Mouse (Mus musculus) liver, embryonic 15.5 days (tissue): ENCODE data around the gene Gm26992. TPM values are rescaled to one million over a fixed set of nuclear protein-coding genes. Genes with fewer than 3 reads are reported as not detected.
"Not testable (repeated sequence)": the region's sequence is repeated elsewhere in the genome, so short reads cannot be mapped to it uniquely, and the experiment has no call there.

Experiments used
- ATAC-seq: fragments of 200-750 bp; cut with Nextera tagmentation; 2 replicates; pipeline ENCODE4 v1.8.0; 2017; ENCODE audit warnings: moderate number of reproducible peaks, mild to moderate bottlenecking, moderate library complexity; ENCODE audit not compliant: insufficient read depth
- H3K27ac ChIP-seq: fragments of 300-500 bp; sonication (generic); replicated peaks from 2 replicates; pipeline ENCODE4 v1.5.1; 2015; ENCODE audit warnings: mild to moderate bottlenecking, inconsistent platforms
- H3K27me3 ChIP-seq: fragments of 300-500 bp; sonication (generic); 2 replicates; pipeline ENCODE4 v1.6.1; 2015; ENCODE audit warnings: mild to moderate bottlenecking, inconsistent platforms
- H3K36me3 ChIP-seq: fragments of 300-500 bp; sonication (generic); replicated peaks from 2 replicates; pipeline ENCODE4 v1.6.1; 2015; ENCODE audit warnings: moderate library complexity, mild to moderate bottlenecking, inconsistent platforms
- H3K4me1 ChIP-seq: fragments of 300-500 bp; sonication (generic); replicated peaks from 2 replicates; pipeline ENCODE4 v1.6.1; 2015; ENCODE audit warnings: inconsistent platforms
- H3K4me2 ChIP-seq: fragments of 300-500 bp; sonication (generic); 2 replicates; pipeline ENCODE4 v1.6.1; 2015; ENCODE audit warnings: moderate library complexity, mild to moderate bottlenecking, inconsistent platforms
- H3K4me3 ChIP-seq: fragments of 300-500 bp; sonication (generic); replicated peaks from 2 replicates; pipeline ENCODE4 v1.5.1; 2015; ENCODE audit warnings: mild to moderate bottlenecking, inconsistent platforms
- H3K9ac ChIP-seq: fragments of 300-500 bp; sonication (generic); 2 replicates; pipeline ENCODE4 v1.6.1; 2015; ENCODE audit warnings: moderate library complexity, mild to moderate bottlenecking, inconsistent platforms
- H3K9me3 ChIP-seq: fragments of 300-500 bp; sonication (generic); replicated peaks from 2 replicates; pipeline ENCODE4 v1.6.1; 2016; ENCODE audit warnings: inconsistent platforms
- WGBS: fragments of 180-500 bp; shearing (Covaris S2); methylation state at CpG from one replicate; pipeline ENCODE4 v1.1.7; 2015; ENCODE audit warnings: mixed read lengths; ENCODE audit not compliant: insufficient replicate concordance; 5-methylcytosine and 5-hydroxymethylcytosine counted together
- polyA plus RNA-seq: library from polyadenylated mRNA; unstranded; fragments of >200 nt; fragmentation: Nextera tagmentation; extraction: Ambion mirVana; gene quantifications from 2 replicates; pipeline ENCODE4 v1.2.1, GENCODE M21; 2015

Gm26992 gene
- polyA plus RNA-seq, 1 experiment from 2014 or later: not detected

GRCm38 (mm10) chrX:103447539-103448169, 25.8 kb downstream of the Gm26992 start:
- WGBS: 7% methylated on average over 34 of the region's 34 CpGs
- Histone ChIP-seq H3K4me1 (no peaks in the 10 kb centered on the region), H3K9ac (no peak overlapping the region), H3K4me3 (peak overlapping the region; percentile 38), H3K4me2 (peak overlapping the region; percentile 57), H3K36me3 (no peaks in the 10 kb centered on the region), H3K9me3 (no peaks in the 10 kb centered on the region), H3K27ac (no peak overlapping the region), H3K27me3 (peaks cover 47% of the 10 kb centered on the region)
- ATAC-seq: no peak

- H3K4me2 ChIP-seq: peak overlapping the region; percentile 57; the same call in 1 of the 2 replicates
- H3K27ac ChIP-seq, H3K9me3 ChIP-seq, H3K36me3 ChIP-seq, H3K9ac ChIP-seq, H3K4me1 ChIP-seq, ATAC-seq: not testable (repeated sequence)
- H3K27me3 ChIP-seq: peaks cover 50% of the 10 kb centered on the region
- 44% methylated on average over 11 of the region's 13 CpGs for WGBS
- H3K4me3 ChIP-seq: peak overlapping the region; percentile 38; the same call in 1 of the 2 replicates
Measured at GRCm38 (mm10) chrX:103448429-103448828, 26.6 kb downstream of the Gm26992 start.

- H3K4me3 ChIP-seq, H3K27ac ChIP-seq, H3K36me3 ChIP-seq, H3K9ac ChIP-seq, ATAC-seq, H3K9me3 ChIP-seq, H3K4me1 ChIP-seq, H3K4me2 ChIP-seq: not testable (repeated sequence)
- peaks cover 50% of the 10 kb centered on the region for H3K27me3 ChIP-seq
- 52% methylated on average over 19 of the region's 27 CpGs for WGBS
Measured at GRCm38 (mm10) chrX:103448943-103449722, 27.3 kb downstream of the Gm26992 start.

GRCm38 (mm10) chrX:103452815-103453214, 31.0 kb downstream of the Gm26992 start:
- WGBS: 66% methylated on average over 6 of the region's 6 CpGs
- Histone ChIP-seq H3K27me3 (peaks cover 25% of the 10 kb centered on the region), H3K4me3 (no peak overlapping the region), H3K36me3 (no peaks in the 10 kb centered on the region), H3K9me3 (no peaks in the 10 kb centered on the region), H3K4me2 (no peak overlapping the region), H3K27ac (no peak overlapping the region), H3K4me1 (no peaks in the 10 kb centered on the region), H3K9ac (no peak overlapping the region)
- no peak for ATAC-seq

GRCm38 (mm10) chrX:103460056-103460455, 38.2 kb downstream of the Gm26992 start:
- H3K27ac ChIP-seq: no peak overlapping the region
- ATAC-seq: no peak
- H3K4me1 ChIP-seq: no peaks in the 10 kb centered on the region
- WGBS: 61% methylated on average over 5 of the region's 5 CpGs
- H3K9ac ChIP-seq: no peak overlapping the region
- H3K4me3 ChIP-seq: no peak overlapping the region
- H3K36me3 ChIP-seq: peaks cover 4% of the 10 kb centered on the region; the same call in 1 of the 2 replicates
- H3K9me3 ChIP-seq: no peaks in the 10 kb centered on the region
- H3K27me3 ChIP-seq: no peaks in the 10 kb centered on the region
- no peak overlapping the region for H3K4me2 ChIP-seq

GRCm38 (mm10) chrX:103468998-103469397, 47.2 kb downstream of the Gm26992 start:
- Histone ChIP-seq H3K4me2 (no peak overlapping the region), H3K4me3 (no peak overlapping the region), H3K27ac (no peak overlapping the region), H3K9me3 (no peaks in the 10 kb centered on the region), H3K36me3 (peaks cover 30% of the 10 kb centered on the region), H3K27me3 (no peaks in the 10 kb centered on the region), H3K4me1 (no peaks in the 10 kb centered on the region), H3K9ac (no peak overlapping the region)
- WGBS: 64% methylated on average over 2 of the region's 2 CpGs
- no peak for ATAC-seq

- 76% methylated on average over 3 of the region's 3 CpGs for WGBS
- Histone ChIP-seq H3K27ac (no peak overlapping the region), H3K4me2 (no peak overlapping the region), H3K9ac (no peak overlapping the region), H3K4me1 (no peaks in the 10 kb centered on the region), H3K27me3 (no peaks in the 10 kb centered on the region), H3K36me3 (peaks cover 15% of the 10 kb centered on the region), H3K4me3 (no peak overlapping the region), H3K9me3 (no peaks in the 10 kb centered on the region)
- no peak for ATAC-seq
Measured at GRCm38 (mm10) chrX:103472346-103472745, 50.5 kb downstream of the Gm26992 start.

- H3K27ac ChIP-seq: no peak overlapping the region
- no peak overlapping the region for H3K9ac ChIP-seq
- ATAC-seq: peak; percentile 43; the same call in 1 of the 2 replicates
- H3K4me1 ChIP-seq: peaks cover 4% of the 10 kb centered on the region; the same call in 1 of the 2 replicates
- no peaks in the 10 kb centered on the region for H3K36me3 ChIP-seq
- no peak overlapping the region; the same call in 1 of the 2 replicates for H3K4me3 ChIP-seq
- no peaks in the 10 kb centered on the region for H3K27me3 ChIP-seq
- peak overlapping the region; percentile 23 for H3K4me2 ChIP-seq
- H3K9me3 ChIP-seq: no peaks in the 10 kb centered on the region
- WGBS: 9% methylated on average over 3 of the region's 3 CpGs
Measured at GRCm38 (mm10) chrX:103477507-103477906, 55.7 kb downstream of the Gm26992 start.

- H3K4me2 ChIP-seq: peak overlapping the region; percentile 58
- peak overlapping the region; percentile 64 for H3K4me3 ChIP-seq
- peak overlapping the region; percentile 74 for H3K27ac ChIP-seq
- WGBS: 60% methylated on average over 32 of the region's 32 CpGs
- peak overlapping the region; percentile 49 for H3K9ac ChIP-seq
- H3K4me1 ChIP-seq: peaks cover 7% of the 10 kb centered on the region; the same call in 1 of the 2 replicates
- H3K27me3 ChIP-seq: no peaks in the 10 kb centered on the region
- ATAC-seq: peak; percentile 66
- H3K36me3 ChIP-seq: no peaks in the 10 kb centered on the region
- no peaks in the 10 kb centered on the region for H3K9me3 ChIP-seq
Measured at GRCm38 (mm10) chrX:103481243-103482096, 59.7 kb downstream of the Gm26992 start.

GRCm38 (mm10) chrX:103482097-103482451, 60.3 kb downstream of the Gm26992 start:
- Histone ChIP-seq H3K4me3 (peak overlapping the region; percentile 64), H3K27ac (peak overlapping the region; percentile 74), H3K36me3 (no peaks in the 10 kb centered on the region), H3K27me3 (no peaks in the 10 kb centered on the region), H3K9ac (peak overlapping the region; percentile 49), H3K4me1 (peaks cover 7% of the 10 kb centered on the region; the same call in 1 of the 2 replicates), H3K9me3 (no peaks in the 10 kb centered on the region), H3K4me2 (peak overlapping the region; percentile 58)
- 54% methylated on average over 24 of the region's 24 CpGs for WGBS
- no peak for ATAC-seq

- H3K36me3 ChIP-seq: no peaks in the 10 kb centered on the region
- no peaks in the 10 kb centered on the region for H3K9me3 ChIP-seq
- peak overlapping the region; percentile 59 for H3K4me2 ChIP-seq
- peak; percentile 63 for ATAC-seq
- H3K4me1 ChIP-seq: 0 out of 2 replicates have a peak, but pooled peaks cover 3% of the 10 kb centered on the region
- no peaks in the 10 kb centered on the region for H3K27me3 ChIP-seq
- no peak overlapping the region for H3K27ac ChIP-seq
- H3K9ac ChIP-seq: no peak overlapping the region
- peak overlapping the region; percentile 64 for H3K4me3 ChIP-seq
- 58% methylated on average over 17 of the region's 17 CpGs for WGBS
Measured at GRCm38 (mm10) chrX:103483047-103483446, 61.2 kb downstream of the Gm26992 start.
